Mouse (Mus musculus): ENCODE results near the gene Tubb1.

The Tubb1 gene

GRCm38 (mm10) chr2:174443046-174443445 is 7.4 kb upstream of the Tubb1 start:
- DNase-seq (ENCODE audit: low spot score), result no peak

- no peak for DNase-seq (ENCODE audit: low spot score)
Measured at GRCm38 (mm10) chr2:174444359-174444758, 6.1 kb upstream of the Tubb1 start.

GRCm38 (mm10) chr2:174445018-174445417 is 5.5 kb upstream of the Tubb1 start:
- no peak for DNase-seq (ENCODE audit: low spot score)

- DNase-seq (ENCODE audit: low spot score), result no peak
Measured at GRCm38 (mm10) chr2:174446492-174446891, 4.0 kb upstream of the Tubb1 start.

- DNase-seq (ENCODE audit: low spot score), result no peak
Measured at GRCm38 (mm10) chr2:174446905-174447304, 3.6 kb upstream of the Tubb1 start.

GRCm38 (mm10) chr2:174448405-174448804 is 2.1 kb upstream of the Tubb1 start:
- DNase-seq (ENCODE audit: low spot score), result no peak

GRCm38 (mm10) chr2:174453681-174454080 is 3.2 kb downstream of the Tubb1 start:
- no peak for DNase-seq (ENCODE audit: low spot score)

GRCm38 (mm10) chr2:174459365-174459764 is 8.9 kb downstream of the Tubb1 start:
- no peak for DNase-seq (ENCODE audit: low spot score)

GRCm38 (mm10) chr2:174463370-174463769 is 12.9 kb downstream of the Tubb1 start:
- DNase-seq (ENCODE audit: low spot score), result no peak

- DNase-seq (ENCODE audit: low spot score), result peak; percentile 87
Measured at GRCm38 (mm10) chr2:174463789-174464523, 13.5 kb downstream of the Tubb1 start, which contains the start of gene Atp5e. TSS of gene Atp5e (minus strand) at chr2:174464105.

- no peak for DNase-seq (ENCODE audit: low spot score)
Measured at GRCm38 (mm10) chr2:174470333-174470732, 19.8 kb downstream of the Tubb1 start.

- no peak for DNase-seq (ENCODE audit: low spot score)
Measured at GRCm38 (mm10) chr2:174470786-174471405, 20.4 kb downstream of the Tubb1 start.

- DNase-seq (ENCODE audit: low spot score), result no peak
Measured at GRCm38 (mm10) chr2:174472407-174472806, 21.9 kb downstream of the Tubb1 start.

GRCm38 (mm10) chr2:174472818-174473549 is 22.5 kb downstream of the Tubb1 start, which contains the start of gene Prelid3b:
TSS of gene Prelid3b (minus strand) at chr2:174473081.
- DNase-seq (ENCODE audit: low spot score), result peak; percentile 96

- no peak for DNase-seq (ENCODE audit: low spot score)
Measured at GRCm38 (mm10) chr2:174473550-174473927, 23.0 kb downstream of the Tubb1 start.

- DNase-seq (ENCODE audit: low spot score), result no peak
Measured at GRCm38 (mm10) chr2:174477543-174478319, 27.2 kb downstream of the Tubb1 start.

GRCm38 (mm10) chr2:174478746-174479145 is 28.3 kb downstream of the Tubb1 start:
- DNase-seq (ENCODE audit: low spot score), result no peak

GRCm38 (mm10) chr2:174487005-174487404 is 36.5 kb downstream of the Tubb1 start:
- DNase-seq (ENCODE audit: low spot score), result no peak

GRCm38 (mm10) chr2:174492858-174493257 is 42.4 kb downstream of the Tubb1 start:
- no peak for DNase-seq (ENCODE audit: low spot score)

GRCm38 (mm10) chr2:174500814-174501503 is 50.5 kb downstream of the Tubb1 start:
- DNase-seq (ENCODE audit: low spot score), result no peak

- DNase-seq (ENCODE audit: low spot score), result no peak
Measured at GRCm38 (mm10) chr2:174501517-174501916, 51.0 kb downstream of the Tubb1 start.

Measured in ovary, postnatal 14 days (tissue).